Mouse (Mus musculus): ENCODE results near the gene F2rl2.

GRCm38 (mm10) chr13:95679491-95679941, 17.1 kb upstream of the F2rl2 start:
- TF ChIP-seq POLR2A (IDR thresholded peaks at IDR 0.05; ENCODE audit: extremely low read depth, insufficient read depth, low read length) (no peak), CTCF (IDR thresholded peaks at IDR 0.05; ENCODE audit: low read depth, low read length) (no peak)

All from liver, adult 2 months (tissue).